Mouse (Mus musculus): ENCODE measurements at regions not wholly inside any gene's neighbourhood (a gene's known extent, or its start where the extent isn't known, plus 50 kb on each side); places are given as distances from the start of the nearest gene placed in this dataset.
A peak's percentile ranks its signal among the peaks of the same experiment; 100 is the strongest.

- peak; percentile 55 for DNase-seq
Observed at GRCm38 (mm10) chr13:114237391-114237790, 150.7 kb downstream of the Ndufs4 start.

- DNase-seq, result peak; percentile 7
Observed at GRCm38 (mm10) chr13:114235892-114236291, 152.2 kb downstream of the Ndufs4 start.

- DNase-seq, result peak; percentile 23
Observed at GRCm38 (mm10) chr13:114232203-114232602, 155.9 kb downstream of the Ndufs4 start.

GRCm38 (mm10) chr13:114230557-114230956 lies 157.5 kb downstream of the Ndufs4 start:
- DNase-seq, result peak; percentile 91

- peak; percentile 66 for DNase-seq
Observed at GRCm38 (mm10) chr13:114227046-114227445, 161.0 kb downstream of the Ndufs4 start.

- DNase-seq, result peak; percentile 61
Observed at GRCm38 (mm10) chr13:114226291-114226925, 161.7 kb downstream of the Ndufs4 start.

- no peak for DNase-seq
Observed at GRCm38 (mm10) chr13:114219870-114220492, 168.1 kb downstream of the Ndufs4 start.

- DNase-seq, result no peak
Observed at GRCm38 (mm10) chr13:114215044-114215443, 173.0 kb downstream of the Ndufs4 start.
